Mouse (Mus musculus) right cerebral cortex, adult 2 months (tissue): Measurements from ENCODE around the gene Hnrnpul2.
"Not testable (repeated sequence)": the region's sequence is repeated elsewhere in the genome, so short reads cannot be mapped to it uniquely, and the experiment has no call there.

Source experiments
- DNase-seq, 2 experiments: peaks; one replicate each; pipeline ENCODE4 v3.0.0; 2021 to 2022; ENCODE audit warnings: low spot score in 2 of 2

The Hnrnpul2 gene

GRCm38 (mm10) chr19:8851639-8852038 lies 31.8 kb downstream of the Hnrnpul2 start:
- DNase-seq, result no peak

GRCm38 (mm10) chr19:8852236-8852928 lies 32.6 kb downstream of the Hnrnpul2 start:
- DNase-seq, result no peak

GRCm38 (mm10) chr19:8853117-8853516 lies 33.3 kb downstream of the Hnrnpul2 start:
- no peak for DNase-seq

- DNase-seq, result no peak
Measured at GRCm38 (mm10) chr19:8857689-8858088, 37.9 kb downstream of the Hnrnpul2 start.

- peak in 1 of 2 experiments; percentile 48 for DNase-seq
Measured at GRCm38 (mm10) chr19:8859018-8859417, 39.2 kb downstream of the Hnrnpul2 start.

GRCm38 (mm10) chr19:8864265-8864664 lies 44.5 kb downstream of the Hnrnpul2 start:
- DNase-seq, result peak in 1 of 2 experiments; percentile 33

GRCm38 (mm10) chr19:8870381-8870780 lies 50.6 kb downstream of the Hnrnpul2 start:
- DNase-seq, result not testable (repeated sequence)

GRCm38 (mm10) chr19:8870838-8871237 lies 51.0 kb downstream of the Hnrnpul2 start:
- no peak for DNase-seq

GRCm38 (mm10) chr19:8871267-8872186 lies 51.7 kb downstream of the Hnrnpul2 start, which contains the start of gene Ubxn1:
Gene Ubxn1 (plus strand): TSS chr19:8871496.
- DNase-seq, result peak; percentile 99 to 100

GRCm38 (mm10) chr19:8872266-8872840 lies 52.5 kb downstream of the Hnrnpul2 start:
- DNase-seq, result no peak

GRCm38 (mm10) chr19:8875031-8875430 lies 55.2 kb downstream of the Hnrnpul2 start:
- no peak for DNase-seq

GRCm38 (mm10) chr19:8880311-8881033 lies 60.7 kb downstream of the Hnrnpul2 start, which contains the start of gene Uqcc3:
Gene Uqcc3 (minus strand): TSS chr19:8880923.
- peak; percentile 85 to 92 for DNase-seq

GRCm38 (mm10) chr19:8881034-8881392 lies 61.2 kb downstream of the Hnrnpul2 start:
- no peak for DNase-seq

- DNase-seq, result no peak
Measured at GRCm38 (mm10) chr19:8883616-8884015, 63.8 kb downstream of the Hnrnpul2 start, which contains the start of the genes Lbhd1 and Gm49403. Gene Lbhd1 (plus strand): TSS chr19:8883732. Gene Gm49403 (plus strand): TSS chr19:8883930.
